Mouse (Mus musculus) left cerebral cortex, postnatal 36 days (tissue): ENCODE results near the gene Jarid2. TPM values are rescaled to one million over a fixed set of nuclear protein-coding genes. Genes with fewer than 3 reads are reported as not detected.

Experiments
- DNase-seq, 2 experiments: peaks; one replicate each; pipeline ENCODE4 v3.0.0; 2021 to 2022; ENCODE audit warnings: low spot score in 2 of 2, mixed read lengths in 1 of 2
- intact Hi-C: fragments of 180-260 bp; cut with DNase I; formaldehyde crosslinking; loops from one replicate; pipeline ENCODE4 v1.15.1; 2025
- total RNA-seq, 2 experiments: library from RNA; stranded (reverse); gene quantifications; 2 replicates each; pipeline ENCODE4 v1.2.3; 2021

Gene Jarid2
- total RNA-seq, 2 experiments from 2014 or later, result 32.3 to 40.7 TPM

GRCm38 (mm10) chr13:44896211-44896610, 166.9 kb downstream of the Jarid2 start:
- no peak for DNase-seq
- intact Hi-C loops, result no loop called here

DNA sequence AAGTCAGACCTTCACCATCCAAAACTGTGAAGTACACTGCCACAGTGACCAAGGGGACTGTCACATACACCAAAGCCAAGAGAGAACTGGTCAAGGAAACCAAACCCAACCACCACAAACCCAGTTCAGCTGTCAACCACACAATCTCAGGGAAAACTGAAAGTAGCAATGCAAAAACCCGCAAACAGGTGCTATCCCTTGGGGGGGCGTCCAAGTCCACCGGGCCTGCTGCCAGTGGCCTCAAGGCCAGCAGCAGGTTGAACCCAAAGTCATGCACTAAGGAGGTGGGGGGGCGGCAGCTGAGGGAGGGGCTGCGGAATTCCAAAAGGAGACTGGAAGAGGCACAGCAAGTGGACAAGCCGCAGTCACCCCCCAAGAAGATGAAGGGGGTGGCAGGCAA, 173.0 kb downstream of the Jarid2 start:
- intact Hi-C loops, result no loop called here
- DNase-seq, result no peak

DNA sequence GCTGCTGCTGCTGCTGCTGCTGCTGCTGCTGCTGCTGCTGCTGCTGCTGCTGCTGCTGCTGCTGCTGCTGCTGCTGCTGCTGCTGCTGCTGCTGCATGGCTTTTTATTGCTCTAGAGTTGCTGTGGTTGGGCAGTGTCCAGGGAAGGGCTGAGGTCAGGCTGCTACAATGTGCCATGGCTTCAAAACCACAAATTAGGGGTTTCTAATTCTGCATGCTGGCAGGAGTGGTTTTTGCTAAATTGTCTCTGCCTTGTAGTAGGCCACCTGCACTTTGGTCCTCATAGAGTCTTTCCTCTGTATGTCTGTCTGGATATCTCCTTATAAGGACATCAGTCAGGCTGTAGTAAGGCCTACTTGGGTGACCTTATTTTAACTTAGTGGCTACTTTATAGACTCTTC, 174.1 kb downstream of the Jarid2 start:
- intact Hi-C loops, result no loop called here
- no peak for DNase-seq

GRCm38 (mm10) chr13:44904271-44904670, 175.0 kb downstream of the Jarid2 start:
- intact Hi-C loops, result no loop called here
- no peak for DNase-seq

DNA sequence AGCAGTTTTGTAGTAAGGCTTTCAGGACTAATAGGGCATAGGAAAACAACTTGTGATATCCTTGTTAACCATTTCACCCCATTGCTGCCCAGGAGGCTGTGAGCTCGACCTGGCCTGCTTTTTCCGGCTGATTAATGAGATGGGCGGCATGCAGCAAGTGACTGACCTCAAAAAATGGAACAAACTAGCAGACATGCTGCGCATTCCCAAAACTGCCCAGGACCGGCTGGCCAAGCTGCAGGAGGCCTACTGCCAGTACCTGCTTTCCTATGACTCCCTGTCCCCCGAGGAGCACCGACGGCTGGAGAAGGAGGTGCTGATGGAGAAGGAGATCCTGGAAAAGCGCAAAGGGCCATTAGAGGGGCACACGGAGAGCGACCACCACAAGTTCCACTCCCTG, 176.9 kb downstream of the Jarid2 start:
- intact Hi-C loops, result loop anchor here (5.0 kb wide), 1 partner anchor 34 kb away; no protein-coding TSS in a partner anchor
- no peak for DNase-seq

GRCm38 (mm10) chr13:44907702-44908101, 178.4 kb downstream of the Jarid2 start:
- peak; percentile 86 to 90 for DNase-seq
- intact Hi-C loops, result loop anchor here (5.0 kb wide), 1 partner anchor 35 kb away; no protein-coding TSS in a partner anchor

GRCm38 (mm10) chr13:44908790-44909189, 179.5 kb downstream of the Jarid2 start:
- intact Hi-C loops, result loop anchor here (5.0 kb wide), 1 partner anchor 36 kb away; no protein-coding TSS in a partner anchor
- DNase-seq, result no peak

- no peak for DNase-seq
- intact Hi-C loops, result no loop called here
Measured at GRCm38 (mm10) chr13:44912851-44913250, 183.6 kb downstream of the Jarid2 start.

DNA sequence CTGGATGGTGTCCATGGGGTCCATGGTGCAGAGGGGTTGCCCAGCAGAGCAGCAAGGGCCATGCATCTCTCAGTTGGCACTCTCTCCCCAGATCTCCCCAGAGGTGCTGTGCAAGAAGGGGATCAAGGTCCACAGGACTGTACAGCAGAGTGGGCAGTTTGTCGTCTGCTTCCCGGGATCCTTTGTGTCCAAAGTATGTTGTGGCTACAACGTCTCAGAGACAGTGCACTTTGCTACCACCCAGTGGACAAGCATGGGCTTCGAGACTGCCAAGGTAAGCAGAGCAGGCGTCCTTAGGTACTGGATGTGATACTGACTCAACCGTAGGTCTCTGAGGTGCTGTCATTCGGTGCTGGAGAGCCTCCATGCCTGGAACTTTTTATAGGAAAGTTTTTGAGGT, 184.3 kb downstream of the Jarid2 start:
- no peak for DNase-seq
- intact Hi-C loops, result no loop called here

- no peak for DNase-seq
- intact Hi-C loops, result no loop called here
Measured at GRCm38 (mm10) chr13:44915382-44915781, 186.1 kb downstream of the Jarid2 start.

GRCm38 (mm10) chr13:44915945-44916344, 186.7 kb downstream of the Jarid2 start:
- no peak for DNase-seq

DNA sequence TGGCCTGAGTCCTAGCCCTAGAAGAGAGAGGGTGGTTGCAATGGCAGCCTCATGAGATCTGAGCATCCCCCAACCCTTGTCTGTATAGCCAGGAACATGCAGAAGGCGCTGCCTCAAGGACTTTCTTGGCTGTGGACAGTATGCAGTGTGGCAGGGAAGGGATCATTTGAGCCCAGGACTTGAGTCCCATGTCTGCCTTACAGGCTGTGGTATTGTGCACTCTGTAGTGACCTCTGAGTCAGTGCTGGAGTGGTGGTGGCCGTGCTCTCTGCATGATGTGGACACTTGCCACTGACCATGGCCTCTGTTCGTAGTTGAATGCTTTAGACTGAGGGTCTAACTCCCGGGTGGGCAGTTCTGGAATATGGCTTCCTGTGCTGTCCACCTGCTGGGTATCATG, 187.9 kb downstream of the Jarid2 start:
- no peak for DNase-seq
- intact Hi-C loops, result no loop called here

More at GRCm38 (mm10) chr13:44915945-44916344, 186.7 kb downstream of the Jarid2 start:
- intact Hi-C loops, result no loop called here

- DNase-seq, result no peak
- intact Hi-C loops, result no loop called here
Measured at GRCm38 (mm10) chr13:44918269-44918668, 189.0 kb downstream of the Jarid2 start.

GRCm38 (mm10) chr13:44921095-44921494, 191.8 kb downstream of the Jarid2 start:
- DNase-seq, result no peak
- intact Hi-C loops, result no loop called here

- DNase-seq, result no peak
- intact Hi-C loops, result no loop called here
Measured at GRCm38 (mm10) chr13:44921721-44922120, 192.4 kb downstream of the Jarid2 start.

DNA sequence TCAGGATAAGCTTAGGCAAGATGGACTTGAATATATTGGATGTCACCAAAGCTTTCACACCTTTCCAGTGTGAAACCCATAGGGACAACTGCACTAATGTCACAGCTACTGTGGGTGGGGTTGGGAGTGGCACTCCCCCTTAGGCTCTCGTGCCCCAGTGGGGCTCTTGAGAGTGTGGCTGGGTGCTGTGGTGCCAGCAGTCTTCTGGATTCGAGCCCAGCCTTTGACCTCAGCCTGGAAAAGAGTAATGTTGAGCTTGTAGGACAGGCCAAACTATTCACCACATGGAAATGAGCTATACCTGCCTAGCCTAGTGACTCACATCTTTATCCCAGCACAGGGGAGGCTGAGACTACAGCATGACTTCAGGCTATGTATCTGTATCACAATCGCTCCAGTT, 194.8 kb downstream of the Jarid2 start:
- intact Hi-C loops, result no loop called here
- no peak for DNase-seq

DNA sequence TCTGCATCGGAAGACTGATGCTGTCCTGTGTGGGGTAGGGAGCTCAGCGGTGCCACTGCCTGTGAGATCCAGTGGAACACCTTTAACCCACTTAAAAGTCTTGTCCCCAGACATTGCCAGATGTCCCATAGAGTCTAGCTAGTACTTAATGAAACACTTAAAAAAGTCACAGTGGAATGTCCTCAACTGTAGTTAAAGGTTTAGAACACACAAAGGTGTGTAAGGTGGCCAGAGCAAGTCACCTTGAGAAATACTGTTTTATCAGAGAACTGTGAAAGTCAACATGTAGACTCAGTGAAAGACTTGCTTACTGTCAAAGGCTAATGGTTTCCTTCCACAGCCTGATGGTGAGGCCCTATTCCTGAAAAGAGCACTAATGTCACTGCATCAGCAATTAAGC, 195.9 kb downstream of the Jarid2 start:
- no peak for DNase-seq

DNA sequence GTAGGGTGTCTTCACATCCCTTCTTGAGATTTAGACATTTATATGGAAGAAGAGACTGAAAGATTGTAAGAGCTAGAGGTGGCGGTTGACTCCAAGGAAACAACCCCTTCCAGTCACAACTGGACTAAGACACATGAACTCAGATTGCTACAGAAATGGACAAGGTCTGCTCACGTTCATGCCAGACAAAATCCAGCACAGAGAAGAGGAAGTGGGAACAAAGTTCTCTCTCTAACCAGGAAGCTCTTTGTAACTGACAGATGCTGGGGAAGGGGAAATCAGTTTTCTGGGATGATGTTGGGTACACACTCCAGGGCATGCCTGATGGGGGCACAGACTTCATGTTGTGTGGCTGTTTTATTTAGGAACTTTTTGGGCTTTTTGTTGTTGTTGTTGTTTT, 197.0 kb downstream of the Jarid2 start:
- intact Hi-C loops, result no loop called here
- DNase-seq, result no peak

More for the DNA sequence above, 195.9 kb downstream of the Jarid2 start:
- intact Hi-C loops, result no loop called here

GRCm38 (mm10) chr13:44932307-44933264, 203.3 kb downstream of the Jarid2 start:
- no peak for DNase-seq
- intact Hi-C loops, result no loop called here

DNA sequence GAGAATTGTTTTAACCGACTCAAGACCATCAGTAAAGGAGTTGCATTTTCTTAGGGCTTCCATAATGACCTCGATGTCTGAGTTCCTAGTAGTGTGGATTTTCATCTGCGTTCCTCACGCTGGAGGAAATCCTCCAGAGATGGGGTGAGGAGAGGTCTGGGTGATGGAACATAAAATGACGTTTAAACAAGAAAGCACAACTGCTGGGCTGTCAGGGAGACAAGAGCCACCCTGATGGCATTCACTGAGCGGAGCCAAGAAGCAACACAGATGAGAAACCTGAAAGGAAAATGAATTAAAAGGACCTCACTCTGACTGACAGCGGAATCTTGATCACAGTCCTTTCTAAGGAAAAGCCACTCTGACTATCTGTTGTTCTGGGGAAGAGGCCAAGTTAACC, 204.3 kb downstream of the Jarid2 start:
- no peak for DNase-seq
- intact Hi-C loops, result no loop called here

DNA sequence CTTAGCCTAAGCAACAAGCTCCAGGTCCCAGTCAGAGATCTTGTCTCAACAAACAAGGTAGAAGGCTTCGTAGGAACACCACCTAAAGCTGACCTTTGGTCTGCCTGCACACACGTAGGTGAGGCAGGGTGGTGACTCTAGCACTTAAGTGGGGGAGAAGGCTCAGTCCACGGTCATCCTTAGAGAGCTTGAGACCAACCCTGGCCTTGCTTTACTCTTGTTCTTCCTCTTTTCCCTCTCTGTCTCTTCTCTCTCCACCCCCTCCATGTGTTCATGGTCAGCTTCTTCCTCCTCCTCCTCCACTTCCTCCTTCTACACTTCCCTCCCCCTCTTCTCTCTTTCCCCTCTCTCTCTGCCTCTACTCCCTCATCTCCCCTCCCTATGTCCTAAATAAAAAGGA, 208.4 kb downstream of the Jarid2 start:
- DNase-seq, result no peak
- intact Hi-C loops, result no loop called here
